Mouse (Mus musculus) MEL (cell line): Measurements from ENCODE around the gene Acot11. TPM values are rescaled to one million over a fixed set of nuclear protein-coding genes. Genes with fewer than 3 reads are reported as not detected.
A peak's percentile ranks its signal among the peaks of the same experiment; 100 is the strongest.
"Not testable (repeated sequence)": the region's sequence is repeated elsewhere in the genome, so short reads cannot be mapped to it uniquely, and the experiment has no call there.

Source experiments
- DNase-seq: peaks from one replicate; pipeline ENCODE4 v3.0.0; 2011; ENCODE audit warnings: low read depth, low spot score
- H3K27ac ChIP-seq: 2 replicates; pipeline ENCODE4 v1.5.1; 2012; ENCODE audit warnings: low read depth, mild to moderate bottlenecking, control low read depth, low read length, moderate library complexity; ENCODE audit not compliant: control insufficient read depth
- H3K27me3 ChIP-seq, 2 experiments: fragments of 150-350 bp in 1 of 2; sonication (generic) in 1 of 2; 2 replicates each; pipeline ENCODE4 v1.6.1; 2012; ENCODE audit warnings: low read length in 2 of 2, mild to moderate bottlenecking in 2 of 2, improper control_type of control experiment in 1 of 2, moderate library complexity in 1 of 2; ENCODE audit not compliant: insufficient read depth in 2 of 2, control insufficient read depth in 1 of 2
- H3K36me3 ChIP-seq, 2 experiments: 2 replicates each; pipeline ENCODE4 v1.6.1; 2012 to 2014; ENCODE audit warnings: low read length in 2 of 2, improper control_type of control experiment in 1 of 2, inconsistent platforms in 1 of 2, mild to moderate bottlenecking in 1 of 2; ENCODE audit not compliant: insufficient read depth in 2 of 2, control insufficient read depth in 1 of 2
- H3K4me1 ChIP-seq, 2 experiments: fragments of 150-350 bp in 1 of 2; sonication (generic) in 1 of 2; 2 replicates each; pipeline ENCODE4 v1.6.1; 2012; ENCODE audit warnings: low read length in 2 of 2, improper control_type of control experiment in 1 of 2, mild to moderate bottlenecking in 1 of 2; ENCODE audit not compliant: insufficient read depth in 2 of 2, control insufficient read depth in 1 of 2
- H3K4me3 ChIP-seq, 2 experiments: fragments of 150-350 bp in 1 of 2; sonication (generic) in 1 of 2; 2 replicates each; pipeline ENCODE4 v1.5.1; 2012; ENCODE audit warnings: low read depth in 2 of 2, low read length in 2 of 2, mild to moderate bottlenecking in 2 of 2, moderate library complexity in 2 of 2, control low read depth in 1 of 2, improper control_type of control experiment in 1 of 2; ENCODE audit not compliant: control insufficient read depth in 1 of 2, insufficient read depth in 1 of 2
- H3K79me2 ChIP-seq: 2 replicates; pipeline ENCODE4 v1.6.1; 2012; ENCODE audit warnings: mild to moderate bottlenecking, low read length, moderate library complexity; ENCODE audit not compliant: control insufficient read depth, poor library complexity, insufficient read depth
- H3K9ac ChIP-seq: 2 replicates; pipeline ENCODE4 v1.6.1; 2012; ENCODE audit warnings: low read depth, mild to moderate bottlenecking, control low read depth, low read length, moderate library complexity; ENCODE audit not compliant: control insufficient read depth, poor library complexity, severe bottlenecking
- H3K9me3 ChIP-seq: fragments of 150-350 bp; sonication (generic); replicated peaks from 2 replicates; pipeline ENCODE4 v1.6.1; 2012; ENCODE audit warnings: mild to moderate bottlenecking, low read length, improper control_type of control experiment, moderate library complexity; ENCODE audit not compliant: insufficient read depth
- CHD1 ChIP-seq: IDR thresholded peaks from 2 replicates; pipeline ENCODE4 v1.6.1; 2012; ENCODE audit warnings: low read depth, mild to moderate bottlenecking, inconsistent platforms, low read length, improper control_type of control experiment
- CHD2 ChIP-seq: IDR thresholded peaks from 2 replicates; pipeline ENCODE4 v1.6.1; 2011; ENCODE audit warnings: low read length, improper control_type of control experiment
- CTCF ChIP-seq, 3 experiments: IDR thresholded peaks in 2 of 3; conservative IDR thresholded peaks in 1 of 3; 2 replicates each; pipeline ENCODE4 v1.5.1; 2011 to 2012; ENCODE audit warnings: low read length in 3 of 3, low read depth in 2 of 3, mild to moderate bottlenecking in 2 of 3, improper control_type of control experiment in 1 of 3, inconsistent platforms in 1 of 3, mixed read lengths in 1 of 3, moderate library complexity in 1 of 3; ENCODE audit not compliant: control insufficient read depth in 1 of 3, insufficient read depth in 1 of 3, poor library complexity in 1 of 3, severe bottlenecking in 1 of 3
- ETS1 ChIP-seq: IDR thresholded peaks from 2 replicates; pipeline ENCODE4 v1.6.1; 2012; ENCODE audit warnings: low read depth, mild to moderate bottlenecking, inconsistent platforms, low read length, improper control_type of control experiment, moderate library complexity
- GATA1 ChIP-seq: IDR thresholded peaks from 2 replicates; pipeline ENCODE4 v1.6.1; 2011; ENCODE audit warnings: low read depth, low read length, improper control_type of control experiment
- MAX ChIP-seq: IDR thresholded peaks from 2 replicates; pipeline ENCODE4 v1.6.1; 2011; ENCODE audit warnings: low read length, improper control_type of control experiment
- MAZ ChIP-seq: IDR thresholded peaks from 2 replicates; pipeline ENCODE4 v1.6.1; 2012; ENCODE audit warnings: low read depth, mild to moderate bottlenecking, inconsistent platforms, low read length, improper control_type of control experiment
- MEF2A ChIP-seq: IDR thresholded peaks from 2 replicates; pipeline ENCODE4 v1.6.1; 2014; ENCODE audit warnings: low read depth, mild to moderate bottlenecking, inconsistent platforms, low read length, improper control_type of control experiment; ENCODE audit not compliant: poor library complexity, insufficient replicate concordance, severe bottlenecking; ENCODE audit errors: extremely low read depth
- MXI1 ChIP-seq: IDR thresholded peaks from 2 replicates; pipeline ENCODE4 v1.6.1; 2011; ENCODE audit warnings: mild to moderate bottlenecking, low read depth, low read length, improper control_type of control experiment
- MYB ChIP-seq: IDR thresholded peaks from 2 replicates; pipeline ENCODE4 v1.6.1; 2011; ENCODE audit warnings: mild to moderate bottlenecking, low read depth, low read length, improper control_type of control experiment
- NRF1 ChIP-seq: IDR thresholded peaks from 2 replicates; pipeline ENCODE4 v1.6.1; 2014; ENCODE audit warnings: low read depth, mild to moderate bottlenecking, inconsistent platforms, low read length, improper control_type of control experiment, moderate library complexity; ENCODE audit not compliant: poor library complexity, insufficient read depth, severe bottlenecking
- POLR2A ChIP-seq, 2 experiments: IDR thresholded peaks; 2 replicates each; pipeline ENCODE4 v1.6.1; 2011 to 2012; ENCODE audit warnings: low read length in 2 of 2, mild to moderate bottlenecking in 2 of 2, control low read depth in 1 of 2, improper control_type of control experiment in 1 of 2, low read depth in 1 of 2, moderate library complexity in 1 of 2; ENCODE audit not compliant: control insufficient read depth in 1 of 2, insufficient read depth in 1 of 2, poor library complexity in 1 of 2
- POLR2AphosphoS2 ChIP-seq: IDR thresholded peaks from 2 replicates; pipeline ENCODE4 v1.6.1; 2011; ENCODE audit warnings: low read length, improper control_type of control experiment
- RAD21 ChIP-seq: IDR thresholded peaks from 2 replicates; pipeline ENCODE4 v1.6.1; 2011; ENCODE audit warnings: mild to moderate bottlenecking, low read depth, low read length, improper control_type of control experiment
- SIN3A ChIP-seq: IDR thresholded peaks from 2 replicates; pipeline ENCODE4 v1.6.1; 2012; ENCODE audit warnings: low read length, improper control_type of control experiment, inconsistent platforms
- SMC3 ChIP-seq: IDR thresholded peaks from 2 replicates; pipeline ENCODE4 v1.6.1; 2011; ENCODE audit warnings: low read depth, low read length, improper control_type of control experiment
- TCF12 ChIP-seq: IDR thresholded peaks from 2 replicates; pipeline ENCODE4 v1.6.1; 2014; ENCODE audit warnings: low read depth, mild to moderate bottlenecking, inconsistent platforms, low read length, improper control_type of control experiment, moderate library complexity
- ZNF384 ChIP-seq: IDR thresholded peaks from 2 replicates; pipeline ENCODE4 v1.6.1; 2012; ENCODE audit warnings: low read depth, mild to moderate bottlenecking, inconsistent platforms, low read length, improper control_type of control experiment
- polyA plus RNA-seq, 2 experiments: library from polyadenylated mRNA; stranded (reverse) in 1 of 2; unstranded in 1 of 2; fragments of >175 nt in 1 of 2; fragments of >200 nt in 1 of 2; gene quantifications; 2 replicates each; pipeline versions ENCODE4 v1.2.1 to v1.2.4; 2012; ENCODE audit warnings: low replicate concordance in 2 of 2, low read depth in 1 of 2; ENCODE audit not compliant: insufficient read length in 2 of 2, insufficient read depth in 1 of 2, missing spikeins in 1 of 2
- total RNA-seq: library from RNA; depleted of rRNA; stranded (reverse); fragments of 300-350 nt; gene quantifications from 2 replicates; pipeline ENCODE4 v1.2.3, GENCODE M21; 2012

Acot11 gene
- total and polyA plus RNA-seq, 3 experiments: 1.5 to 2.5 TPM; not detected in 1

DNA sequence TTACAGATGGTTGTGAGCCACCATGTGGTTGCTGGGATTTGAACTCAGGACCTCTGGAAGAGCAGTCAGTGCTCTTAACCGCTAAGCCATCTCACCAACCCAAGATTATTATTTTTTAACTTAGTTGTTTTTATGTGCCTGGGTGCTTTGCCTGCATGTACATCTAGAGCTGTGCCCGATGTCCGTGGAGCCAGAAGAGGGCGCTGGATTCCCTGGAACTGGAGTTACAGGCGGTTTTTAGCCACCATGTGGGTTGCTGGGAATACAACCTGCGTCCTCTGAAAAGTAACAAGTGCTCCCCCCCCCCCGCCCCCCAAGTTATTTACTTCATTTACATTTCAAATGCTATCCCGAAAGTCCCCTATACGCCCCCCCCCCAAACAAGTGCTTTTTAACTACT is 11.0 kb downstream of the Acot11 start:
- not testable (repeated sequence) for H3K4me3 ChIP-seq, H3K79me2 ChIP-seq, H3K9me3 ChIP-seq
- DNase-seq: peak; percentile 60
- H3K36me3 ChIP-seq: peaks cover 0 to 24% of the 10 kb centered on the region in 2 experiments; a peak in 2 of 4 replicates
- TF ChIP-seq CTCF (IDR thresholded peaks at IDR 0.05 in 2 of 3, conservative IDR thresholded peaks at IDR 0.05 in 1 of 3; ENCODE audit: control insufficient read depth in 1 of 3, insufficient read depth in 1 of 3, low read depth in 2 of 3, low read length in 3 of 3, poor library complexity in 1 of 3, severe bottlenecking in 1 of 3): peak in 2 of 3 experiments; percentile 35 to 60; a peak in 5 of 6 replicates
- peak; percentile 22 for TF ChIP-seq RAD21
- peak; percentile 27; the same call in 1 of the 2 replicates for TF ChIP-seq SMC3
- TF ChIP-seq, all 39 proteins: peak for 3; not testable (repeated sequence) for 36
- H3K27ac ChIP-seq: peak overlapping the region; percentile 61
- H3K9ac ChIP-seq, H3K27me3 ChIP-seq: not testable (repeated sequence)
- H3K4me1 ChIP-seq: peaks cover 22 to 47% of the 10 kb centered on the region in 2 experiments

DNA sequence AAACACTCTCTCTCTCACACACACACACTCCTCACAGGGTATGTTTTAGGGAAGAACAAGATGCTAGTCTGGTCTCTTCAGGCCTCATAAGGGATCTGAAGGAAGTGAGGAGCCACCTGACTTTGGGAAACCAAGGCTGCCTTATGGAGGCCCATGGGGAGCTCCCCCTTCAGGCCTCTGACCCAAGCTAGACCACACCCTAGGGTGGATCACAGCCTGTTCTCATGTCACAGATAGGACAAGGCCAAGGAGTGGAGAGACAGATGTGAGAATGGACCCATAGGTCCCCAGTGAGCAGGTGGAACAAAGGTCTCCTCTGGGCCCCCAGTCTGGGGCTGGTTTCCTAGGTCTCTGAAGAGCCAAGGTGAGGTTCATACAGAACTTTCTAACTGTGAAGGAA is 12.5 kb downstream of the Acot11 start:
- Histone ChIP-seq H3K4me1 (peaks cover 22 to 62% of the 10 kb centered on the region in 2 experiments), H3K27ac (no peak overlapping the region), H3K9me3 (no peaks in the 10 kb centered on the region), H3K79me2 (no peaks in the 10 kb centered on the region), H3K36me3 (peaks cover 0 to 32% of the 10 kb centered on the region in 2 experiments; a peak in 2 of 4 replicates), H3K9ac (no peak overlapping the region), H3K4me3 (no peak overlapping the region), H3K27me3 (no peaks in the 10 kb centered on the region)
- peak; percentile 40 for DNase-seq
- TF ChIP-seq CHD1: no peak
- TF ChIP-seq POLR2A (IDR thresholded peaks at IDR 0.05; ENCODE audit: control insufficient read depth in 1 of 2, insufficient read depth in 1 of 2, low read depth in 1 of 2, low read length in 2 of 2, poor library complexity in 1 of 2): no peak
- TF ChIP-seq CTCF (IDR thresholded peaks at IDR 0.05 in 2 of 3, conservative IDR thresholded peaks at IDR 0.05 in 1 of 3; ENCODE audit: control insufficient read depth in 1 of 3, insufficient read depth in 1 of 3, low read depth in 2 of 3, low read length in 3 of 3, poor library complexity in 1 of 3, severe bottlenecking in 1 of 3): no peak
- TF ChIP-seq MXI1: no peak
- TF ChIP-seq GATA1: no peak
- no peak for TF ChIP-seq ZNF384
- TF ChIP-seq MEF2A: no peak
- no peak for TF ChIP-seq ETS1
- TF ChIP-seq MAZ: no peak
- no peak for TF ChIP-seq NRF1
- no peak for TF ChIP-seq TCF12
- TF ChIP-seq POLR2AphosphoS2: no peak
- no peak for TF ChIP-seq RAD21
- no peak for TF ChIP-seq MAX
- no peak for TF ChIP-seq CHD2
- TF ChIP-seq SIN3A: no peak
- TF ChIP-seq MYB: no peak
